Mouse (Mus musculus) urinary bladder, postnatal 14 days (tissue): ENCODE data around the gene Suclg2.

Source experiments
- DNase-seq: peaks from one replicate; pipeline ENCODE4 v3.0.0; 2021; ENCODE audit warnings: low spot score

The Suclg2 gene

GRCm38 (mm10) chr6:95459372-95459771 is 259.2 kb downstream of the Suclg2 start:
- no peak for DNase-seq

GRCm38 (mm10) chr6:95446151-95446550 is 272.4 kb downstream of the Suclg2 start:
- DNase-seq, result no peak

GRCm38 (mm10) chr6:95445036-95445435 is 273.6 kb downstream of the Suclg2 start:
- DNase-seq, result peak; percentile 61
